Mouse (Mus musculus) heart, adult 18-20 months (tissue): ENCODE data around the gene Lpo. TPM values are rescaled to one million over a fixed set of nuclear protein-coding genes. Genes with fewer than 3 reads are reported as not detected.

Experiments
- DNase-seq, 2 experiments: peaks; one replicate each; pipeline ENCODE4 v3.0.0; 2021 to 2022; ENCODE audit warnings: mixed read lengths in 1 of 2
- total RNA-seq, 2 experiments: library from RNA; stranded (reverse); gene quantifications; 2 replicates each; pipeline ENCODE4 v1.2.3; 2021

The Lpo gene
- total RNA-seq, 2 experiments from 2014 or later, result not detected

- no peak for DNase-seq
Observed at GRCm38 (mm10) chr11:87802621-87803020, 25.5 kb downstream of the Lpo start.

DNA sequence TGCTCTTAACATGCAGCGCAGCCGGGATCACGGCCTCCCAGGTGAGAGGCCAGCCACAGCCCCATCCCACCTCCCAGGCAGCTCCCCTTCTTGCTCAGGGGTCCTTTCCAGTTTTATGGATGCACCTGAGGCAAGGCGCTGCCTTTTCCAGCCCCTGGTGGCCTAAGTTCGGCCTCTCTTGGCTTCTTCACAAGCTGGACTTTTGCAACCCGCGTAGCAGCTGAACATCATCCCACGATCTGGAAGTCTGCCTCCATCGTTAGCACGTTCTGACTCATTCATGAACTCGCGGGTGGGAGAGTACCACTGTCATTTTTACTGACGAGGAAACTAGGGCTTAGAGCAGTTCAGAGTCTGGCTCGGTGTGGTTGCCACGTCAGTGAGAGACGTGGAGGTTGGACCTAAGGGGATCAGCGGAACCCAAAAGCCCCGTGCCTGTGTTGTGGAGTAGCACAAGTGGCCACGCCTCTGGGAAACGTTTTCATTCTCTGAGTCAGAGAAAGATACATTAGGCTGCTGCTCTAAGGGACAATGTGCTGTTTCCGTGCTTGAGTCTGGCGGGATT is 26.3 kb downstream of the Lpo start:
- peak; percentile 37 to 52 for DNase-seq

GRCm38 (mm10) chr11:87793460-87793859 is 34.6 kb downstream of the Lpo start, which contains the start of gene Mpo:
Mpo (plus strand) TSS chr11:87793581.
- no peak for DNase-seq

- no peak for DNase-seq
Observed at GRCm38 (mm10) chr11:87790088-87790487, 38.0 kb downstream of the Lpo start.

DNA sequence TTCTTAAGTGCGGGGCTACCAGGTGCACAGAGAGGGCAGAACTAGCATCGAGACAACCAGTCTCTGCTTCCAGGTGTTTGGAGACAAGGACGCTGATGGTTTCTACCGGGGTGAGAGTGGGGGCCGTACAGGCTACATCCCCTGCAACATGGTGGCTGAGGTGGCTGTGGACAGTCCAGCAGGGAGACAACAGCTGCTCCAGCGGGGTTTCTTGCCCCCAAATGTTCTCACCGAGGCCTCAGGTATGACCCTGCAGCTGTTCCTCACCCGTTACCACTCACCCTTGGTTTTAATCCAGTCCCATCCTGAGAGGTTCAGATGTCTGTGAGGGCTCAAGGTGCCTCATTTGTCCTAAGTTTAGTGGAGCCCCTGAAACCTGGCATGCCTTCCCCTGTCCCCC is 48.0 kb downstream of the Lpo start:
- DNase-seq, result no peak

- DNase-seq, result no peak
Observed at GRCm38 (mm10) chr11:87779392-87779791, 48.7 kb downstream of the Lpo start.

GRCm38 (mm10) chr11:87778915-87779314 is 49.2 kb downstream of the Lpo start:
- no peak for DNase-seq

DNA sequence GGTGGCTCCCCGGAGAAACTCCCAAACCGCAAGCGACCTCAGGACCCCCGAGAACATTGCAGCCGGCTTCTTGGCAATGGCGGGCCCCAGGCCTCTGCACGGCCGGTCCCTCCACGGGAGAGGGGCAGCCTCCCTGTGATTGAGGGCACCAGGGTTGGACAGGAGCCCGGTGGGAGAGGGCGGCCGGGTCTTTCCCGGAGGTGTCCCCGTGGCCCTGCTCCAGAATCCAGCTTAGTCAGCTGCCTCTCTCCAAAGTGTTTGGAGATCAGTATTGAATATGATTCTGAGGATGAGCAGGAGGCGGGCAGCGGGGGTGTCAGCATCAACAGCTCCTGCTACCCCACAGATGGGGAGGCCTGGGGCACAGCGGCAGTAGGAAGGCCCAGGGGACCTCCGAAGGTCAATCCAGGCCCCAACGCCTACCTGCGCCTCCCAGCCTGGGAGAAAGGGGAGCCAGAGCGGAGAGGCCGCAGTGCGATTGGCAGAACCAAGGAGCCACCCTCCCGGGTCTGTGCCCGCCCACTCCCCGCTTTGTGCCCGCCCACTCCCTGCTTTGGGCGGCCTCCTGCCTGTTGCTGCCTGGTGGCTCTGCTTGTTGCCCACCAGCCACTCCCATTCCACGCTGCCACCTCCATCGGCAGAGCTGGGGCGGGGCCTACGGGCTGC is 49.9 kb downstream of the Lpo start:
- peak in 1 of 2 experiments; percentile 18 for DNase-seq

DNA sequence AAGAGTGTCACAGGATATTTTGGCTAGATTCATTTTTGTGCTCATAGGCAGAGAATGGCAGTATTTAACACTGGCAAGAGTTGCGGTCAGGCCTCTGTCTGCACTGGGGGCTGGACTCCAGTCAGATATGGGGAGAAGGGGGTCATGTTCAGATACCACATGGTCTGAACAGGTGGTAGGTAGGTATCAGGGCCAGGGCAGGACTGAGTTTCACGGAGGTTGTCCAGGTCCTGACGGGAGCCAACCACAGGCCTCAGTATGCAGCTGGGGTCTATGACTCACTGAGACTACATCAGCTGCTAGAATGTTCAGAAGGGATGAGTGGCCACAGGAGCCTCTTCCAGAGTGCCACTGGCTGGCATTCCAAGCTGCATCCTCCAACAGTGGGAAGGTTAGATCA is 55.7 kb downstream of the Lpo start:
- DNase-seq, result no peak

DNA sequence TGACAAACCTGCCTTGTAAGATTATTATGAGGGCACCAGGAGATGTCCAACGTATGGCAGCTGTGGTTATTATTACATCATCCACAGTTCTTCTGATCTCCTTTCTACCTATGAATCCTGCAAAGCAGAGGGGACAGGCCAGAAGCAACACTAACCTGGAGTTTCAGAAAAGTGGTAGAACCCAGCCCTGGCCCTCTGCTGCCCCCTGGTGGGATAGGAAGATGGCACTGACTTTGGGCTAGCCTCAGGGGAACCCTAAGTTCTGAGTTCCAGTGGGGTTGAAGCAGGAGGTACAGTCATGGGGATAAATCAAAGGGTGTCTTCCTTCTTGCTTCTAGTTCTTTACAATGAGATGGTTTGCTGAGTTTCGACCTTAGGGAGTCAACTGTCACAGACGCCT is 57.1 kb downstream of the Lpo start:
- DNase-seq, result peak; percentile 40 to 86

DNA sequence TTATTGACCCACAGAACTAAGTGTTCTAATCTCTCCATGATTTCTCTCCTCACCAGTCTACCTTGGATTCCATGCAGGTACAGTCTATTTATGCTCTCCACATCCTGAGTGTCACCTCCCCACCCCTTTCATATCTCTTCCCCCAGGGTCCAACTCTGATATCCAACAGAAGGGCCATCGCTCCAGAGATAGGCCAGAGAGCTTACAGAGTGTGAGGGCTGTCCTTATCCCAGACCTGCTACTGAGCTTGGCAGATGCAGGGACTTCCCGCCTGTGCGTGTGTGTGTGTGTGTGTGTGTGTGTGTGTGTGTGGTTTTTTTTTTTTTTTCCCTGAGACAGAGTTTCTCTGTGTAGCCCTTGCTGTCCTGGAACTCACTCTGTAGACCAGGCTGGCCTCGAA is 59.3 kb downstream of the Lpo start:
- no peak for DNase-seq

GRCm38 (mm10) chr11:87763988-87764876 is 63.9 kb downstream of the Lpo start:
- DNase-seq, result no peak

DNA sequence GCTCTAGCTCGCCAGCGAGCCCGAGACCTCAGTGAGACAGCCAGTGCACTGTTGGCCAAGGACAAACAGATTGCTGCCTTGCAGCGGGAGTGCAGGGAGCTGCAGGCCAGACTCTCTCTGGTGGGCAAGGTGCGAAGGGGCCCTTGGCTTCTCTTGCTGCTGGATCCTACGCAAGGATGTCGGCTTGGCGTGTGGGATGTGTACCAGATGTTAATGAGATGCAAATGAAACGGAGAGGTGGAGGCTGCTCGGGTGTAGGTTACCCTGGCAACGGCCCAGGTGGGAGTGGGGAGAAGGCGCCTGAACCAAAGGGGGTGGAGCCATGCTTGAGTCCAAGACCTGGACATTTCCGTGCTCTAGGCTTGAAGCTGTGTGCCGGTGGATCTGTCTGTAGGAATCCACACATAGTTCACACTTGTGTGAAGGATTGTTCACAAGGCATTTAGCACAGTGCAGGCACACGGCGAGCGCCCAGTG is 64.5 kb downstream of the Lpo start:
- no peak for DNase-seq

- no peak for DNase-seq
Observed at GRCm38 (mm10) chr11:87762702-87763385, 65.2 kb downstream of the Lpo start.

GRCm38 (mm10) chr11:87761806-87762701 is 66.0 kb downstream of the Lpo start:
- no peak for DNase-seq

DNA sequence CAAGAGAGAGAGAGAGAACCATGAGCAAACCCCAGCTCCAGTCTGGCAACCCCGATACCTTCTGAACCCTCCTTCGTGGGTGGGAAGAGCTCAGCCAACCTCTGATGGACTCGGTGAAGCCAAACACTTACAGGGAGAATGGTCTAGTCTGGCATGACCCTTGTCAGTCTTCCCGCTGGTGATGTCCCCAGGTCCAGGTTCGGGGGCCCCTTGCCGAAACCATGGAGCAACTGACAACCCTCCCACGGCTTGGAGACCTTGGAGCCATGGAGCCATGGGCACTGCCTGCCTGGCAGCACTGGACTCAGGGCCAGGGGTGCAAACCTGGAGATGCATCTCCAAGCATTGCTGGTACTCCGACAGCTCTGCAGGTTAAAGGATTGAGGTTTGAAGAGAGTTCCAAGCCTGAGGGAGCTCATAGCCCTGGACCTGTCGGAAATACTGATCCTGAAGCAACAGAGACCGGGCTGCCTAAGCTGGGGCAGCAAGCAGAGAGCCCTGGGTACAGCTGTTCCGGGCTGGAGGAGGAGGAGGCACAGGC is 66.8 kb downstream of the Lpo start:
- DNase-seq, result no peak

GRCm38 (mm10) chr11:87760301-87761081 is 67.6 kb downstream of the Lpo start, which contains the start of gene Tspoap1:
Tspoap1 (plus strand) TSS chr11:87760541.
- DNase-seq, result no peak

GRCm38 (mm10) chr11:87759609-87760005 is 68.5 kb downstream of the Lpo start:
- no peak for DNase-seq

- DNase-seq, result no peak
Observed at GRCm38 (mm10) chr11:87758957-87759608, 69.0 kb downstream of the Lpo start.
